Mouse (Mus musculus) testis, adult 2 months (tissue): ENCODE measurements at regions not wholly inside any gene's neighbourhood (a gene's known extent, or its start where the extent isn't known, plus 50 kb on each side); places are given as distances from the start of the nearest gene placed in this dataset.

ENCODE experiments used
- CTCF ChIP-seq: fragments of 200-500 bp; IDR thresholded peaks from 2 replicates; pipeline ENCODE4 v1.5.1; 2012; ENCODE audit warnings: low read depth, mild to moderate bottlenecking, inconsistent platforms, low read length, moderate library complexity; ENCODE audit not compliant: control insufficient read depth, insufficient read depth, insufficient replicate concordance
- POLR2A ChIP-seq: fragments of 200-500 bp; IDR thresholded peaks from 2 replicates; pipeline ENCODE4 v1.6.1; 2012; ENCODE audit warnings: low read depth, mild to moderate bottlenecking, inconsistent platforms, low read length, moderate library complexity; ENCODE audit not compliant: control insufficient read depth

GRCm38 (mm10) chr10:83926990-83927389, 204.3 kb downstream of the 1500009L16Rik start:
- TF ChIP-seq CTCF = no peak
- no peak for TF ChIP-seq POLR2A
